ENCODE assay signal across 23 mouse cellular contexts in genomic region chr2:165688896-165689295, GRCm38 (mm10).
DNase-seq lines count a peak whose midpoint lies in the region; ATAC-seq and TF ChIP-seq lines count a peak whose summit lies in the region.
"Had no signal": no experiment of that assay in that cellular context is flagged by ENCODE, and none has a peak within 500 bp of the region (broad histone marks: within the 10 kb centered on the region; RNA-seq: fewer than 3 reads in every experiment).

No protein-coding gene starts in this region.

- DNase-seq in forebrain, embryonic 14.5 days (ENCODE audit: low spot score) = peak; percentile 7
- peak; percentile 82 for DNase-seq in heart, adult 11 months
- no peak for DNase-seq in heart, postnatal 14 days
- DNase-seq in brain, adult 2 months (ENCODE audit: low read depth, low spot score) = peak; percentile 8
- DNase-seq in brain, embryonic 14.5 days (ENCODE audit: low read depth) = peak; percentile 25
- DNase-seq in kidney, postnatal 4 days = no peak
- DNase-seq in testis, postnatal 10 days (ENCODE audit: low spot score) = no peak
- DNase-seq: adrenal gland, adult 2 months; adrenal gland, postnatal 10 days; adrenal gland, postnatal 25 days; cerebellum, adult 11 months; cerebellum, adult 18-20 months; cerebellum, adult 8-10 months; cerebellum, adult 9-11 months; cerebellum, postnatal 25 days; embryo, embryonic 11 days had no signal

- H3K4me3 ChIP-seq in forebrain, embryonic 14.5 days (ENCODE audit: low read depth, low read length) = no peak overlapping the region
- H3K4me3 ChIP-seq in forebrain, embryonic 13.5 days = no peak overlapping the region
- H3K4me3 ChIP-seq: embryonic facial prominence, embryonic 13.5 days; embryonic facial prominence, embryonic 15.5 days; erythroblast, embryonic 14.5 days; forebrain, embryonic 10.5 days; forebrain, embryonic 12.5 days had no signal

- no peaks in the 10 kb centered on the region for H3K9me3 ChIP-seq in forebrain, embryonic 14.5 days (replicated peaks; ENCODE audit: control insufficient read depth, low read length)
- no peaks in the 10 kb centered on the region for H3K9me3 ChIP-seq in forebrain, embryonic 13.5 days (replicated peaks)
- H3K9me3 ChIP-seq: embryonic facial prominence, embryonic 13.5 days; embryonic facial prominence, embryonic 15.5 days; forebrain, embryonic 10.5 days; forebrain, embryonic 12.5 days had no signal

- H3K27ac ChIP-seq in forebrain, embryonic 14.5 days (ENCODE audit: low read depth, low read length) = no peak overlapping the region
- H3K27ac ChIP-seq in forebrain, embryonic 13.5 days = no peak overlapping the region
- H3K27ac ChIP-seq: embryonic facial prominence, embryonic 13.5 days; embryonic facial prominence, embryonic 15.5 days; forebrain, embryonic 10.5 days; forebrain, embryonic 12.5 days had no signal

- no peak for TF ChIP-seq CTCF in brain, embryonic 14.5 days (IDR thresholded peaks at IDR 0.05; ENCODE audit: borderline replicate concordance, extremely low read depth, insufficient read depth, insufficient read length)

- H3K9ac ChIP-seq in forebrain, embryonic 14.5 days (ENCODE audit: low read length) = no peak overlapping the region
- H3K9ac ChIP-seq in forebrain, embryonic 13.5 days = no peak overlapping the region
- H3K9ac ChIP-seq: embryonic facial prominence, embryonic 13.5 days; embryonic facial prominence, embryonic 15.5 days; forebrain, embryonic 12.5 days had no signal

- no peak overlapping the region for H3K4me2 ChIP-seq in forebrain, embryonic 14.5 days (ENCODE audit: low read length)
- no peak overlapping the region for H3K4me2 ChIP-seq in forebrain, embryonic 13.5 days
- H3K4me2 ChIP-seq: embryonic facial prominence, embryonic 13.5 days; embryonic facial prominence, embryonic 15.5 days; forebrain, embryonic 12.5 days had no signal

- intact Hi-C loops in heart, postnatal 14 days (cut with DNase I) = loop anchor here (2.0 kb wide), 1 partner anchor 58 kb away; no protein-coding TSS in a partner anchor

- ATAC-seq in forebrain, embryonic 14.5 days = no peak
- ATAC-seq in forebrain, embryonic 13.5 days = no peak
- ATAC-seq: forebrain, embryonic 16.5 days had no signal

- H3K27me3 ChIP-seq in forebrain, embryonic 14.5 days (replicated peaks; ENCODE audit: control insufficient read depth, insufficient read depth, low read length) = no peaks in the 10 kb centered on the region
- no peaks in the 10 kb centered on the region for H3K27me3 ChIP-seq in forebrain, embryonic 13.5 days
- H3K27me3 ChIP-seq: embryonic facial prominence, embryonic 13.5 days; embryonic facial prominence, embryonic 15.5 days; forebrain, embryonic 12.5 days had no signal

- H3K36me3 ChIP-seq in forebrain, embryonic 14.5 days (ENCODE audit: control insufficient read depth, insufficient read depth, low read length) = no peaks in the 10 kb centered on the region
- no peaks in the 10 kb centered on the region for H3K36me3 ChIP-seq in forebrain, embryonic 13.5 days (ENCODE audit: poor library complexity, severe bottlenecking)
- H3K36me3 ChIP-seq: forebrain, embryonic 12.5 days had no signal

- TF ChIP-seq POLR2A in brain, embryonic 14.5 days (IDR thresholded peaks at IDR 0.05; ENCODE audit: borderline replicate concordance, extremely low read depth, insufficient read depth, insufficient read length, poor library complexity, severe bottlenecking) = no peak

- 90% methylated on average over 4 of the region's 4 CpGs for WGBS in forebrain, embryonic 14.5 days
- WGBS in forebrain, embryonic 13.5 days = 96% methylated on average over 4 of the region's 4 CpGs

- H3K4me1 ChIP-seq in forebrain, embryonic 14.5 days (ENCODE audit: control insufficient read depth, insufficient read depth, low read length) = no peaks in the 10 kb centered on the region
- H3K4me1 ChIP-seq in forebrain, embryonic 13.5 days = 0 out of 2 replicates have a peak, but pooled peaks cover 3% of the 10 kb centered on the region
- H3K4me1 ChIP-seq: embryonic facial prominence, embryonic 13.5 days; embryonic facial prominence, embryonic 15.5 days; forebrain, embryonic 10.5 days had no signal

Comparison
In these comparisons a context has a peak if more than half of its experiments do, and no peak if none do; other contexts are left out.
1. DNase-seq: peak in forebrain, embryonic 14.5 days (single experiment), heart, adult 11 months (single experiment), brain, adult 2 months (single experiment) and brain, embryonic 14.5 days (single experiment); none in heart, postnatal 14 days (0 of 2), kidney, postnatal 4 days (0 of 2) and testis, postnatal 10 days (single experiment).